Mouse (Mus musculus): ENCODE measurements at regions not wholly inside any gene's neighbourhood (a gene's known extent, or its start where the extent isn't known, plus 50 kb on each side); places are given as distances from the start of the nearest gene placed in this dataset.

- TF ChIP-seq CTCF (IDR thresholded peaks at IDR 0.05; ENCODE audit: control insufficient read depth, insufficient read depth, insufficient read length) (no peak), FOSL1 (IDR thresholded peaks at IDR 0.05; ENCODE audit: insufficient read depth, low read length, poor library complexity, severe bottlenecking) (no peak), MYOD1 (IDR thresholded peaks at IDR 0.05; ENCODE audit: control insufficient read depth, insufficient read length, low read depth) (no peak), MYOG (IDR thresholded peaks at IDR 0.05; ENCODE audit: control insufficient read depth, extremely low read depth, insufficient read length) (no peak)
These were observed 77.7 kb downstream of the Skor1 start for GRCm38 (mm10) chr9:63071032-63071431.
